Mouse (Mus musculus) heart, embryonic 11.5 days (tissue): ENCODE measurements at regions not wholly inside any gene's neighbourhood (a gene's known extent, or its start where the extent isn't known, plus 50 kb on each side); places are given as distances from the start of the nearest gene placed in this dataset.

Experiments used
- ATAC-seq: fragments of 200-750 bp; cut with Nextera tagmentation; replicated peaks from 2 replicates; pipeline ENCODE4 v1.8.0; 2017; ENCODE audit warnings: moderate library complexity; ENCODE audit not compliant: insufficient number of reproducible peaks, low FRiP score, low TSS enrichment
- H3K27ac ChIP-seq: fragments of 300-500 bp; sonication (generic); 2 replicates; pipeline ENCODE4 v1.5.1; 2014; ENCODE audit warnings: mild to moderate bottlenecking, low read depth, low read length
- H3K27me3 ChIP-seq: fragments of 300-500 bp; sonication (generic); 2 replicates; pipeline ENCODE4 v1.6.1; 2014; ENCODE audit warnings: mild to moderate bottlenecking, low read length, mixed read lengths; ENCODE audit not compliant: control insufficient read depth, insufficient read depth
- H3K36me3 ChIP-seq: fragments of 300-500 bp; sonication (generic); 2 replicates; pipeline ENCODE4 v1.6.1; 2014; ENCODE audit warnings: mild to moderate bottlenecking, low read length, moderate library complexity, mixed read lengths; ENCODE audit not compliant: control insufficient read depth, insufficient read depth
- H3K4me1 ChIP-seq: fragments of 300-500 bp; sonication (generic); 2 replicates; pipeline ENCODE4 v1.6.1; 2014; ENCODE audit warnings: low read length; ENCODE audit not compliant: control insufficient read depth, insufficient read depth
- H3K4me2 ChIP-seq: fragments of 300-500 bp; sonication (generic); 2 replicates; pipeline ENCODE4 v1.6.1; 2014; ENCODE audit warnings: mild to moderate bottlenecking, moderate library complexity
- H3K4me3 ChIP-seq: fragments of 300-500 bp; sonication (generic); 2 replicates; pipeline ENCODE4 v1.5.1; 2014; ENCODE audit warnings: low read depth, low read length
- H3K9ac ChIP-seq: fragments of 300-500 bp; sonication (generic); 2 replicates; pipeline ENCODE4 v1.6.1; 2014; ENCODE audit warnings: mild to moderate bottlenecking, low read depth, low read length, moderate library complexity
- H3K9me3 ChIP-seq: fragments of 300-500 bp; sonication (generic); replicated peaks from 2 replicates; pipeline ENCODE4 v1.6.1; 2016; ENCODE audit warnings: low read length; ENCODE audit not compliant: control insufficient read depth
- WGBS: fragments of 180-500 bp; shearing (Covaris S2); extraction: QIAGEN DNeasy Blood & Tissue Kit; methylation state at CpG from one replicate; pipeline ENCODE4 v1.1.7; 2014; ENCODE audit not compliant: insufficient replicate concordance; 5-methylcytosine and 5-hydroxymethylcytosine counted together

DNA sequence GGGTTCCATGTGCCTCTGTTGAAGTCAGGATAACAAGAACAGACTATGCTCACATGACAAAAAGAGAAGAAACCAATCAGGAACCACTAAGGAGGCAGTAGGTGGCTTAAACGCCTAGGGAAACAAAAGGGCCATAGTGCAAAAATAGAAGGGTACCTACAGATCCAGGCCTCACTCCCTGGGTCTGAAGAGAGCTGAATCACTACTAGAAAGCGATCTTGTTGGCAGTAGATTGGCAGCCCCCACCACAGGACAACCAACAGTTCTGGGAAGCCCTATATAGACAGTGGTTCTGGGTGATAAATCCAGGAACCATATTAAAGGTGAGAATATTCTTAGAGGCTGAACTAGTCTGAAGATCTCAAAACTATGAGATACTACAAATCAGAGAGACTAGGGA, 498.7 kb downstream of the Fam19a5 start:
- no peaks in the 10 kb centered on the region for H3K36me3 ChIP-seq
- no peak for ATAC-seq
- no peaks in the 10 kb centered on the region for H3K9me3 ChIP-seq
- H3K4me2 ChIP-seq, result no peak overlapping the region
- no peak overlapping the region for H3K27ac ChIP-seq
- H3K4me1 ChIP-seq, result no peaks in the 10 kb centered on the region
- H3K27me3 ChIP-seq, result peaks cover 5% of the 10 kb centered on the region; the same call in 1 of the 2 replicates
- no peak overlapping the region for H3K4me3 ChIP-seq
- WGBS, result 80% methylated on average over 2 of the region's 2 CpGs
- no peak overlapping the region for H3K9ac ChIP-seq

DNA sequence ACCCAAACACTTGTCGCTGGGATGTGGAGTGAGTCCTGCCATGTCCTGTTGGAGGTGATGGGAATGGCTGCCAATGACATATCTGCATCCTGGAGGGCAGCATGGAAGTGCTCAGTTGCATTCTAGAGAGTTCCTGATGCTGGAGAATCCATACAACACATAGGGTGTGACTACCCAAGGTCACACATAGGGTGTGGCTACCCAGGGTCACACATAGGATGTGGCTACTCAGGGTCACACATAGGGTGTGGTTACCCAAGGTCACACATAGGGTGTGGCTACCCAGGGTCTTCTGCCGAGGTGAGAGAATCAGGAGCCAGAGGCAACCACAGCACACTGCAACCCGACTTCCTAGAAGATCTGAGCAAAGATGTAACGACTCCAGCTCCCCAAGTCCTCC, 514.0 kb downstream of the Fam19a5 start:
- Histone ChIP-seq H3K36me3 (no peaks in the 10 kb centered on the region), H3K27me3 (no peaks in the 10 kb centered on the region), H3K9me3 (no peaks in the 10 kb centered on the region), H3K9ac (no peak overlapping the region), H3K4me1 (no peaks in the 10 kb centered on the region), H3K4me3 (no peak overlapping the region), H3K4me2 (no peak overlapping the region), H3K27ac (no peak overlapping the region)
- ATAC-seq, result no peak
- 51% methylated on average over 4 of the region's 4 CpGs for WGBS

DNA sequence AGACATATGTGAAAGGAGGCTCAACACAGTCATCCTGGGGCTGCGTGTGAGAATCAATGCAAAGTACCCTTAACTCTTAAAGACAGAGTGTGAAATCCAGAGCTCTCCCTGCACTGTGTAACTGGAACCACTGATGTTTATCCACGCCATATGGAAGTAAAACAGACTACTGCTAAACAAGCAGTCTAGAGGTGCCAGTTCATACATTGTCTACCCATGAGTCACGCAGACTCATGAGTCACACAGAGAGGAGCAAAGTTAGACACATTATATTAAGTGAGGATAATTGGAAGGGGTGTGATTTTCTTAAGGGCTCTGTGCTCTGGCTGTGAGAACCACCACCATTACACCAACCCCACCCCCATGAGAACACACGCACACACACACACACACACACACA, 516.8 kb downstream of the Fam19a5 start:
- no peak overlapping the region for H3K27ac ChIP-seq
- H3K27me3 ChIP-seq, result no peaks in the 10 kb centered on the region
- no peak overlapping the region for H3K4me2 ChIP-seq
- no peak overlapping the region for H3K9ac ChIP-seq
- no peak for ATAC-seq
- WGBS, result 76% methylated on average over 4 of the region's 4 CpGs
- no peak overlapping the region for H3K4me3 ChIP-seq
- H3K36me3 ChIP-seq, result no peaks in the 10 kb centered on the region
- H3K4me1 ChIP-seq, result no peaks in the 10 kb centered on the region
- H3K9me3 ChIP-seq, result no peaks in the 10 kb centered on the region

DNA sequence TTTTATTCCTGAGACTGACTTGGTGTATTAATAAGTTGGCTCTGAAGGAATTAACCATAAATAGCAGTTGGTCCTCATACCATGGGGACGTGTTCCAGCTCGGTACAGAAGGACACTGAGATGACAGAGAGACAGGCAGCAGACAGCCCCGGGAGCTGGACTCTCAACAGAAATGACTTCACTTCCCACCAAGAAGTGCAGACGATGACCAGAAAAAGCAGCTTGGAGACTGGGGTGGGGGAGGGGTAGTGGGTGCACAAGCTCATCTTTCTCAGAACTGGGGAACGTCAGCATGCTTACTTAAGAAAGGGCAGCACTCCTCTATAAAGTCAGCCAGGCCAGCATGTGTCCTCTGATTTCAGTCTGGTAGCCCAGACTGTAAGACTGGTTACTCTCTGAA, 518.9 kb downstream of the Fam19a5 start:
- 30% methylated on average over 5 of the region's 5 CpGs for WGBS
- Histone ChIP-seq H3K27me3 (no peaks in the 10 kb centered on the region), H3K9ac (no peak overlapping the region), H3K4me3 (no peak overlapping the region), H3K4me2 (no peak overlapping the region), H3K4me1 (no peaks in the 10 kb centered on the region), H3K36me3 (no peaks in the 10 kb centered on the region), H3K9me3 (no peaks in the 10 kb centered on the region), H3K27ac (no peak overlapping the region)
- no peak for ATAC-seq

DNA sequence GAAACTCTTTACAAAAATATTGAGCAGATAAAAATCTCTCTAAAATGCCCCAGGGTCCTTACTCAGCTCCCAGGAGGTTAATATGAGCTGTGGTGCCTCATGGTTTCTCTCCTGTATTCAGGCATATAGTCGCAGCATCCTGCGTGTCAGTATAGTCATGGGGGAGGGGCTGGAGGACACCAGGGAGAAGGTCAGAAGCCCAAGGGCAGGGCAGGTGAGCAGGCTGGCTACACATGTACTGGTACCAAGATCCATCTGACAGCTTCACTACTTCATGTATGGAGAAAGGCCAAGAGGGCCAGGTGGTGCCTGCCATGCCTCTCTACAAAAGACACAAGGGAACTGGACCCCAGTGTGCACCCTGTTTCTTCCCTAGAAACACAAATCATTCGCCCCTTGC, 524.4 kb downstream of the Fam19a5 start:
- 67% methylated on average over 3 of the region's 3 CpGs for WGBS
- no peak overlapping the region for H3K4me2 ChIP-seq
- no peak overlapping the region for H3K27ac ChIP-seq
- no peaks in the 10 kb centered on the region for H3K36me3 ChIP-seq
- ATAC-seq, result no peak
- no peak overlapping the region for H3K9ac ChIP-seq
- no peaks in the 10 kb centered on the region for H3K9me3 ChIP-seq
- H3K27me3 ChIP-seq, result no peaks in the 10 kb centered on the region
- no peak overlapping the region for H3K4me3 ChIP-seq
- H3K4me1 ChIP-seq, result no peaks in the 10 kb centered on the region

DNA sequence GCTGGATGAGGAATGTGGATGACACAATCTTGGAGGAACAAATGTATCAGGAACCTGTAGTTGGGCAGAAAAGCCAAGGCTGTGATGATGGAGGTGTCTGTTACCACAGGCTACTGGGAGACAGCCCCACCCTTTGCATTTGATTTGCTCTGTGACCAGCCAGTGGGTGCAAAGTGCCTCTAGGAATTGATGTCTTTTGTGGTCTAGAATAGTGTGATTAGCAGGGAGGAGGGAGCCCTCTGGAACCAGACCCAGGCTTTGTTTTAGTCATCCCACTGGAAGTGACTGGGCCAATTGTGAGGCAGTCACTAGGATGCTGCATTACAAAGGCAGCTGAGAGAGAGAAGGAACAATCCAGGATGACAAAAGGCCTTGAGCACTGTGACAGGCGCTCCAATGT, 527.4 kb upstream of the Zdhhc25 start:
- Histone ChIP-seq H3K4me2 (no peak overlapping the region), H3K9me3 (no peaks in the 10 kb centered on the region), H3K4me1 (no peaks in the 10 kb centered on the region), H3K4me3 (no peak overlapping the region), H3K36me3 (no peaks in the 10 kb centered on the region), H3K27me3 (no peaks in the 10 kb centered on the region), H3K9ac (no peak overlapping the region), H3K27ac (no peak overlapping the region)
- 57% methylated on average over 1 of the region's 1 CpGs for WGBS
- no peak for ATAC-seq

DNA sequence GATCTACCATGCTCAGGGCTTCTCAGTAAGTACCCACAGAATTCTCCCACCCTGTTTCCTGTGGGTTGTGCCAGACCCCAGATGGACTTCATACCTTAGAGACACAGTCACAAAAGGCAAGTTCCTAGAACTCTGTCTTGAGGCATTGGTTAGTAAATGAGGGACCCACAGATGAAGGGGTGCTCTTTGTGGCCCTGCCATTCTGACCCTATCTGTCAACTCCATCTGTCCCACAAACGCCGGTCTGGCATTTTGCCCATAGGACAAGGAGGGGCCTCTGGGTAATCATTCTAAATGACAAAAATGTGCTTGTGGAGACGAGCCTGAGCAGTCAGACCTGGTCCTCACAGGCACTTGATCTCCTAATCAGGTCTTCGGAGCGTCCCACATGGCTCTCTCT, 516.2 kb upstream of the Zdhhc25 start:
- ATAC-seq, result no peak
- no peaks in the 10 kb centered on the region for H3K36me3 ChIP-seq
- no peak overlapping the region for H3K9ac ChIP-seq
- peaks cover 2% of the 10 kb centered on the region; the same call in 1 of the 2 replicates for H3K27me3 ChIP-seq
- no peak overlapping the region for H3K27ac ChIP-seq
- H3K9me3 ChIP-seq, result no peaks in the 10 kb centered on the region
- 70% methylated on average over 5 of the region's 5 CpGs for WGBS
- H3K4me3 ChIP-seq, result no peak overlapping the region
- no peak overlapping the region for H3K4me2 ChIP-seq
- no peaks in the 10 kb centered on the region for H3K4me1 ChIP-seq

DNA sequence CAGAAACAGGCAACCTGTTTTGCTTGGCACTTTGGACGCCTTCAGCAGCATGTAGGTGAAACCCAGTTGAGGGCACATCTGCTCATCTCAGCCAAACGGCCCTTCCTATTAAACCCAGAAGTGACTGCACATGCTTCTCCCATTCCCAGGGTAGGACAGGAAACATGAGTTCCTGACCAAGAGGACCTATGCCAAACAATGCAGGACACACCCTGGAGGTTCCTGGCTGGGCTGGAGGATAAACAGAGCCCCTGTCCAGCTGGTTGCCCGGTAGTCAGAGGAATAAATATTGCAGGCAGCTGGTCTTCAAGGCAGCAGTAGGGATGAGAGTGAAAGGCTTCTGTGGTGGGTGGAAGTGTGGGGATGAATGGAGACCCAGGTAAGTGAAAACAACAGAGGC, 514.5 kb upstream of the Zdhhc25 start:
- no peaks in the 10 kb centered on the region for H3K9me3 ChIP-seq
- H3K4me1 ChIP-seq, result no peaks in the 10 kb centered on the region
- no peak overlapping the region for H3K9ac ChIP-seq
- no peak overlapping the region for H3K27ac ChIP-seq
- ATAC-seq, result no peak
- H3K4me2 ChIP-seq, result no peak overlapping the region
- WGBS, result 66% methylated on average over 3 of the region's 3 CpGs
- no peaks in the 10 kb centered on the region for H3K36me3 ChIP-seq
- H3K4me3 ChIP-seq, result no peak overlapping the region
- peaks cover 2% of the 10 kb centered on the region; the same call in 1 of the 2 replicates for H3K27me3 ChIP-seq

DNA sequence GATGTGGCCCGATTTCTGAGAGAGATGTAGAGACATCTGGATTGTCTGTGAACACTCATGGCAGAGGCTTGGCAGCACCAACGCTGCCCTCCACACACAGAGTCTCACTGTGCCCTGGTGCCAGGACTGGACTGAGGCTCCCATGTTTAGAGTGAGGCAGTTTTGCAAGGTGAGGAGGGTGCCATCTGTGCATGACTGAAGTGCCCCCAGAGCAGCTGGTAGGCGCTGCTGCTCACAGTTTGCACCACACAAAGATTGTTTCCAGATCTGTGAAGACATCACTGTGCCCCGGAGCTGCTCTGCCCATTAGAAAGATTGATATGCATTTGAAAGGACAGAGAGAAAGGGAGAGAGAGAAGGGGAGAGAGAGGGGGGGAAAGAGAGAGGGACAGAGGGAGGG, 510.6 kb upstream of the Zdhhc25 start:
- Histone ChIP-seq H3K4me2 (no peak overlapping the region), H3K9me3 (peaks cover 7% of the 10 kb centered on the region), H3K27ac (no peak overlapping the region), H3K4me3 (no peak overlapping the region), H3K4me1 (no peaks in the 10 kb centered on the region), H3K36me3 (no peaks in the 10 kb centered on the region), H3K27me3 (no peaks in the 10 kb centered on the region; the same call in 1 of the 2 replicates), H3K9ac (no peak overlapping the region)
- ATAC-seq, result no peak
- 57% methylated on average over 4 of the region's 4 CpGs for WGBS
